Mouse (Mus musculus) heart, embryonic 16.5 days (tissue): ENCODE results near the gene Rufy2. TPM values are rescaled to one million over a fixed set of nuclear protein-coding genes. Genes with fewer than 3 reads are reported as not detected.
A peak's percentile ranks its signal among the peaks of the same experiment; 100 is the strongest.

Experiments used
- ATAC-seq: fragments of 200-750 bp; cut with Nextera tagmentation; replicated peaks from 2 replicates; pipeline ENCODE4 v1.8.0; 2017; ENCODE audit warnings: moderate number of reproducible peaks; ENCODE audit not compliant: insufficient read depth, low FRiP score; ENCODE audit errors: extremely low read depth
- H3K27ac ChIP-seq: fragments of 300-500 bp; sonication (generic); 2 replicates; pipeline ENCODE4 v1.5.1; 2014; ENCODE audit warnings: mild to moderate bottlenecking, low read length, control low read depth, moderate library complexity
- H3K27me3 ChIP-seq: fragments of 300-500 bp; sonication (generic); 2 replicates; pipeline ENCODE4 v1.6.1; 2014; ENCODE audit warnings: low read length, mixed read lengths; ENCODE audit not compliant: control insufficient read depth, insufficient read depth
- H3K36me3 ChIP-seq: fragments of 300-500 bp; sonication (generic); 2 replicates; pipeline ENCODE4 v1.6.1; 2014; ENCODE audit not compliant: control insufficient read depth, insufficient read depth
- H3K4me1 ChIP-seq: fragments of 300-500 bp; sonication (generic); 2 replicates; pipeline ENCODE4 v1.6.1; 2014; ENCODE audit warnings: low read length, mixed read lengths; ENCODE audit not compliant: control insufficient read depth, insufficient read depth
- H3K4me2 ChIP-seq: fragments of 300-500 bp; sonication (generic); 2 replicates; pipeline ENCODE4 v1.6.1; 2014; ENCODE audit warnings: low read depth, mild to moderate bottlenecking, control low read depth, low read length
- H3K4me3 ChIP-seq: fragments of 300-500 bp; sonication (generic); 2 replicates; pipeline ENCODE4 v1.5.1; 2014; ENCODE audit warnings: mild to moderate bottlenecking, control low read depth, low read length
- H3K9ac ChIP-seq: fragments of 300-500 bp; sonication (generic); 2 replicates; pipeline ENCODE4 v1.6.1; 2014; ENCODE audit warnings: low read length, control low read depth
- H3K9me3 ChIP-seq: fragments of 300-500 bp; sonication (generic); replicated peaks from 2 replicates; pipeline ENCODE4 v1.6.1; 2016; ENCODE audit warnings: low read length; ENCODE audit not compliant: control insufficient read depth
- whole genome bisulfite sequencing: fragments of 180-500 bp; shearing (Covaris S2); extraction: QIAGEN DNeasy Blood & Tissue Kit; methylation state at CpG from one replicate; pipeline ENCODE4 v1.1.7; 2014; 5-methylcytosine and 5-hydroxymethylcytosine counted together
- polyA plus RNA-seq: library from polyadenylated mRNA; unstranded; fragments of >200 nt; fragmentation: Nextera tagmentation; extraction: Ambion mirVana; gene quantifications from 2 replicates; pipeline ENCODE4 v1.2.1, GENCODE M21; 2015

Gene Rufy2
- polyA plus RNA-seq, 1 experiment from 2014 or later, result 16.5 TPM

DNA sequence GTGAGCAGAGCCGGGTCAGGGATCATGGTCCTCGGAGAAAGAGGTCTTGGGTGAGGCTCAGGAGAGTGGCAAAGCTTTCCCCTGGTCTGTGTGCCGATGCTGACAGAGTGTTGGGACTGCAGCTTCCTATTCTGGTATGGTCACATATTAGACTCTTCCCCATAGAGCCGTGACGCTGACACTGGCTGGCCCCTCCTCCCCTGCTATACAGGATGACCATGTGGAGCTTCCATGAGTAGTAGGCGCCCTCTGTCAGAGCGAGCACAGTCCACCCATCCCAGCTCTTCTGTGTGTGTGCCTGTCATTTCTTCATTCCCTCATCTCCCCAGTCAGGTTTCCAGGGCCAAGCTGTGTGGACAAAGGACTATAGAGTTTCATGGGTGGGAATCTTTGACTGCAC is 83.3 kb downstream of the Rufy2 start:
- WGBS, result 73% methylated on average over 7 of the region's 7 CpGs
- peaks cover 7% of the 10 kb centered on the region for H3K4me1 ChIP-seq
- no peaks in the 10 kb centered on the region for H3K9me3 ChIP-seq
- no peak overlapping the region for H3K9ac ChIP-seq
- H3K4me3 ChIP-seq, result no peak overlapping the region
- no peak for ATAC-seq
- H3K36me3 ChIP-seq, result no peaks in the 10 kb centered on the region
- H3K27me3 ChIP-seq, result no peaks in the 10 kb centered on the region
- H3K4me2 ChIP-seq, result no peak overlapping the region
- H3K27ac ChIP-seq, result no peak overlapping the region

GRCm38 (mm10) chr10:63064516-63064915 is 84.5 kb downstream of the Rufy2 start:
- Histone ChIP-seq H3K4me2 (no peak overlapping the region), H3K27ac (no peak overlapping the region), H3K9me3 (no peaks in the 10 kb centered on the region), H3K4me3 (no peak overlapping the region), H3K36me3 (no peaks in the 10 kb centered on the region), H3K9ac (no peak overlapping the region), H3K4me1 (peaks cover 7% of the 10 kb centered on the region), H3K27me3 (no peaks in the 10 kb centered on the region)
- ATAC-seq, result no peak
- 80% methylated on average over 9 of the region's 9 CpGs for WGBS

DNA sequence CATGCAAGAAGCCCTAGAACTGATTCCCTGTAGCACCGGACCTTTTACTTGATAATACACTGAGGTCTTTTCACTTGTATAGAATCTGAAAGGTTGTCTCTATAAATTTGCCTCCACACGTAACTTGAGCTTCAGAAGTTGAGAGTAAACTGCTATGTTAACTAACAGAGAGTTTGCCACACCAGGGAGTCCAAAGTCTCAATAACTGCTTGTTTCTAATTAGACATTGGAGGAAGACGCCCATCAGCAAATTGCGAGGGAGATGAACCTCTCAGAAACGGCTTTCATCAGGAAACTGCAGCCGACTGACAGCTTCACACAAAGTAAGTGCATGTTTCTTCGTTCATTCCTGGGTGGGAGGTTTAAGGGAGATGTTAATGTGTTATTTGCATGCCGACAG is 85.5 kb downstream of the Rufy2 start:
- no peak overlapping the region for H3K9ac ChIP-seq
- no peaks in the 10 kb centered on the region for H3K9me3 ChIP-seq
- WGBS, result 63% methylated on average over 8 of the region's 8 CpGs
- H3K4me2 ChIP-seq, result no peak overlapping the region
- H3K36me3 ChIP-seq, result no peaks in the 10 kb centered on the region
- no peak overlapping the region for H3K4me3 ChIP-seq
- H3K4me1 ChIP-seq, result 0 out of 2 replicates have a peak, but pooled peaks cover 3% of the 10 kb centered on the region
- H3K27ac ChIP-seq, result no peak overlapping the region
- no peak for ATAC-seq
- H3K27me3 ChIP-seq, result no peaks in the 10 kb centered on the region

GRCm38 (mm10) chr10:63065988-63066387 is 86.0 kb downstream of the Rufy2 start:
- Histone ChIP-seq H3K36me3 (no peaks in the 10 kb centered on the region), H3K27ac (no peak overlapping the region), H3K27me3 (no peaks in the 10 kb centered on the region), H3K4me2 (no peak overlapping the region), H3K4me1 (no peaks in the 10 kb centered on the region), H3K4me3 (no peak overlapping the region), H3K9me3 (no peaks in the 10 kb centered on the region), H3K9ac (no peak overlapping the region)
- WGBS, result 10% methylated on average over 5 of the region's 5 CpGs
- 0 out of 2 replicates have a peak, but pooled peaks have one; percentile 71 for ATAC-seq

Other genes starting within 250 kb of the Rufy2 start
- 83.2 and 90.9 TPM in 2 replicates for gene Ccar1, start 187.9 kb upstream of the Rufy2 start, polyA plus RNA-seq
- gene Tet1, start 71.2 kb upstream of the Rufy2 start, polyA plus RNA-seq, result 22.7 and 26.9 TPM in 2 replicates
- 13.8 and 14.0 TPM in 2 replicates for gene Slc25a16, start 59.6 kb upstream of the Rufy2 start, polyA plus RNA-seq
- 12.0 and 14.4 TPM in 2 replicates for gene Dna2, start 33.2 kb upstream of the Rufy2 start, polyA plus RNA-seq
- gene Hnrnph3, start 44.0 kb downstream of the Rufy2 start, polyA plus RNA-seq, result 68.9 and 75.5 TPM in 2 replicates
- gene Pbld2, start 44.1 kb downstream of the Rufy2 start, polyA plus RNA-seq, result 0.77 and 0.89 TPM in 2 replicates
- 0.51 and 0.72 TPM in 2 replicates for gene Pbld1, start 79.9 kb downstream of the Rufy2 start, polyA plus RNA-seq
- gene Atoh7, start 119.4 kb downstream of the Rufy2 start, polyA plus RNA-seq, result not detected in 2 replicates
- gene Mypn, start 223.7 kb downstream of the Rufy2 start, polyA plus RNA-seq, result 12.3 and 14.4 TPM in 2 replicates